Mouse (Mus musculus): Measurements from ENCODE around the gene Bend6. TPM values are rescaled to one million over a fixed set of nuclear protein-coding genes. Genes with fewer than 3 reads are reported as not detected.

Bend6 gene
- polyA plus RNA-seq, 1 experiment = 6.9 TPM

DNA sequence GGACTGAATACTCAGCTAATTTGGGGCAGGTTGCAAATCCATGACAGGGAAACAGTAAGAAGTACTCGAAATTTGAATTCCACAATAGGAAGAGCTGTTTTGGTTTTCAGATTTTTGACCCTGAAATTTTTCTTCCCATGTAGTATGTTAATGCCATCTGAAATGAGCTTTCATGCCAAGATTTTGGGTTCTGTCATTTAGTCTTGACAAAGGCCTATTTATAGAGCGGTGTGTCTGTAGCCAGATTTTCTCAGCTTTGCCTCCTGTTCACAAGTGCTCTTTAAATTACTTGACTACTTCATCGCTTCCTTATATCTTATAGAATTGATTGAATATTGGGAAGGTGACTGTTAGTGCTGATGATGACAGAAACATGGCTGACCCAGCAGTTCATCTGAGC is 28.3 kb upstream of the Bend6 start:
- TF ChIP-seq CTCF (IDR thresholded peaks at IDR 0.05; ENCODE audit: low read depth, low read length) (no peak), POLR2A (IDR thresholded peaks at IDR 0.05; ENCODE audit: insufficient read depth, low read length) (no peak), EP300 (IDR thresholded peaks at IDR 0.05; ENCODE audit: insufficient read depth, low read depth, low read length) (no peak)
- H3K9me3 ChIP-seq (replicated peaks; ENCODE audit: control insufficient read depth, insufficient read depth, low read length, poor library complexity, severe bottlenecking) = no peaks in the 10 kb centered on the region
- peaks cover 4% of the 10 kb centered on the region for H3K4me1 ChIP-seq (ENCODE audit: control insufficient read depth, insufficient read depth, low read length)
- H3K27me3 ChIP-seq (ENCODE audit: control insufficient read depth, insufficient read depth, low read length, poor library complexity, severe bottlenecking) = no peaks in the 10 kb centered on the region
- no peak overlapping the region for H3K4me3 ChIP-seq (ENCODE audit: low read depth, low read length)
- no peak overlapping the region for H3K9ac ChIP-seq (ENCODE audit: low read depth, poor library complexity, severe bottlenecking)
- 0 out of 2 replicates have a peak, but pooled peaks cover 3% of the 10 kb centered on the region for H3K36me3 ChIP-seq (ENCODE audit: control insufficient read depth, insufficient read depth, low read length, poor library complexity, severe bottlenecking)
- no peak overlapping the region for H3K27ac ChIP-seq (ENCODE audit: insufficient read depth, low read length)

DNA sequence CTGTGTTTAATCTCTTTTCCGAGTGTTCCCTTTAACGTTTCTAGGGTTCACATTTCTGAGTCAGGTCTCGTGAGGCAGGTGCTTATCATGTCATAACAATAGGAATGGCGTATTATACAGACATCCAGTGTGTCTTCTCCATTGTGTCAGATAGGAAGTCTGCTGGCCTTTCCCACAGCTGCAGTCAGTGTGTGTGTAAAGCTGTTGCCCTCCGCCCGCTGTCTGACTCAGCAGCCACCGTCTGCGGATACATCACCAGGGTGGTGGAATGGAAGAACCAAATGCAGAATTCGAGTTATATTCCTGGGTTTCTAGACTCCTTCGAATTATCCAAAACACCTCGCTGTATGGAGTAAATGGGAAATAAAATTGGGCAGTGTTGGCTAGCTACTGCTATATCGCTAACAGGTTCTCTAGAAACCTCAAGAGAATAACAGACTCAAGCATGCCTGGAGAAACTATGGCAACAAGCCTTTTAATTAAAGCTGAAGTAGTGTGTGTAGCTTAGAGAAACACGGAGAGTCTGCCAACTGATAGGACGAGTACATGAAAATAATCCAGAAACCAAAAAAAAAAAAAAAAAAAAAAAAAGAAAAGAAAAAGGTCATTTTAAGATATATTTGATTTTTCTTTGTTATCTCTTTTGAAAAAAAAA is 25.4 kb upstream of the Bend6 start:
- H3K4me3 ChIP-seq (ENCODE audit: low read depth, low read length) = no peak overlapping the region
- H3K27ac ChIP-seq (ENCODE audit: insufficient read depth, low read length) = no peak overlapping the region
- H3K9me3 ChIP-seq (replicated peaks; ENCODE audit: control insufficient read depth, insufficient read depth, low read length, poor library complexity, severe bottlenecking) = no peaks in the 10 kb centered on the region
- no peak for TF ChIP-seq CTCF (IDR thresholded peaks at IDR 0.05; ENCODE audit: low read depth, low read length)
- H3K36me3 ChIP-seq (ENCODE audit: control insufficient read depth, insufficient read depth, low read length, poor library complexity, severe bottlenecking) = peaks cover 8% of the 10 kb centered on the region; the same call in 1 of the 2 replicates
- no peaks in the 10 kb centered on the region for H3K27me3 ChIP-seq (ENCODE audit: control insufficient read depth, insufficient read depth, low read length, poor library complexity, severe bottlenecking)
- H3K9ac ChIP-seq (ENCODE audit: low read depth, poor library complexity, severe bottlenecking) = no peak overlapping the region
- H3K4me1 ChIP-seq (ENCODE audit: control insufficient read depth, insufficient read depth, low read length) = no peaks in the 10 kb centered on the region

DNA sequence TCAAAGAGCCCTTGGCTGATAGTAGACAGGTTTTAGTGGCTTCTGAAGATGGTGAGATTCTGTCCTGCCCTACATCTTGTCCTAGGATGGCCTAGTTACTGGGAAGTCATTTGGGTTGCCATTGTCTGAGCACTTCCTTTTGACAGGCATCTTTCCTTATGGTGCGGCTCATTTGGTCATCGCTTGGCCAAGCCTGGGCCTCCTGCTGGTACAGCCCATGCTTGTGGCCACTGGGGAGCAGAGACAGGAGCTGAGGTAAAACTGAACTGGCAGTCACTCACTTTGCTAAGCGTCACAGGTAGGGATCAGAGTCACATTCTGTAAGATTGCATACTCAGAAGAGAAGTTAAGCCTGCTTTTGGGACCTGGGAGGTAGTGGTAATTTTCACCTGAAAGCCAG is 24.6 kb upstream of the Bend6 start:
- Histone ChIP-seq H3K27me3 (ENCODE audit: control insufficient read depth, insufficient read depth, low read length, poor library complexity, severe bottlenecking) (no peaks in the 10 kb centered on the region), H3K9me3 (replicated peaks; ENCODE audit: control insufficient read depth, insufficient read depth, low read length, poor library complexity, severe bottlenecking) (no peaks in the 10 kb centered on the region), H3K36me3 (ENCODE audit: control insufficient read depth, insufficient read depth, low read length, poor library complexity, severe bottlenecking) (peaks cover 5% of the 10 kb centered on the region; the same call in 1 of the 2 replicates), H3K27ac (ENCODE audit: insufficient read depth, low read length) (no peak overlapping the region), H3K4me1 (ENCODE audit: control insufficient read depth, insufficient read depth, low read length) (no peaks in the 10 kb centered on the region), H3K4me3 (ENCODE audit: low read depth, low read length) (no peak overlapping the region), H3K9ac (ENCODE audit: low read depth, poor library complexity, severe bottlenecking) (no peak overlapping the region)
- TF ChIP-seq POLR2A (IDR thresholded peaks at IDR 0.05; ENCODE audit: insufficient read depth, low read length) = no peak
- no peak for TF ChIP-seq EP300 (IDR thresholded peaks at IDR 0.05; ENCODE audit: insufficient read depth, low read depth, low read length)
- no peak for TF ChIP-seq CTCF (IDR thresholded peaks at IDR 0.05; ENCODE audit: low read depth, low read length)

GRCm38 (mm10) chr1:33931791-33932190 is 24.2 kb upstream of the Bend6 start:
- Histone ChIP-seq H3K9ac (ENCODE audit: low read depth, poor library complexity, severe bottlenecking) (no peak overlapping the region), H3K4me3 (ENCODE audit: low read depth, low read length) (no peak overlapping the region), H3K27ac (ENCODE audit: insufficient read depth, low read length) (no peak overlapping the region), H3K36me3 (ENCODE audit: control insufficient read depth, insufficient read depth, low read length, poor library complexity, severe bottlenecking) (peaks cover 5% of the 10 kb centered on the region; the same call in 1 of the 2 replicates), H3K27me3 (ENCODE audit: control insufficient read depth, insufficient read depth, low read length, poor library complexity, severe bottlenecking) (no peaks in the 10 kb centered on the region), H3K9me3 (replicated peaks; ENCODE audit: control insufficient read depth, insufficient read depth, low read length, poor library complexity, severe bottlenecking) (no peaks in the 10 kb centered on the region), H3K4me1 (ENCODE audit: control insufficient read depth, insufficient read depth, low read length) (no peaks in the 10 kb centered on the region)
- TF ChIP-seq POLR2A (IDR thresholded peaks at IDR 0.05; ENCODE audit: insufficient read depth, low read length) = no peak
- no peak for TF ChIP-seq EP300 (IDR thresholded peaks at IDR 0.05; ENCODE audit: insufficient read depth, low read depth, low read length)
- TF ChIP-seq CTCF (IDR thresholded peaks at IDR 0.05; ENCODE audit: low read depth, low read length) = no peak

- Histone ChIP-seq H3K9ac (ENCODE audit: low read depth, poor library complexity, severe bottlenecking) (0 out of 2 replicates have a peak overlapping the region, but pooled peaks have one; percentile 45), H3K27me3 (ENCODE audit: control insufficient read depth, insufficient read depth, low read length, poor library complexity, severe bottlenecking) (no peaks in the 10 kb centered on the region), H3K4me3 (ENCODE audit: low read depth, low read length) (no peak overlapping the region), H3K4me1 (ENCODE audit: control insufficient read depth, insufficient read depth, low read length) (no peaks in the 10 kb centered on the region), H3K36me3 (ENCODE audit: control insufficient read depth, insufficient read depth, low read length, poor library complexity, severe bottlenecking) (peaks cover 5% of the 10 kb centered on the region; the same call in 1 of the 2 replicates), H3K9me3 (replicated peaks; ENCODE audit: control insufficient read depth, insufficient read depth, low read length, poor library complexity, severe bottlenecking) (no peaks in the 10 kb centered on the region), H3K27ac (ENCODE audit: insufficient read depth, low read length) (peak overlapping the region; percentile 76)
- no peak for TF ChIP-seq EP300 (IDR thresholded peaks at IDR 0.05; ENCODE audit: insufficient read depth, low read depth, low read length)
- no peak for TF ChIP-seq POLR2A (IDR thresholded peaks at IDR 0.05; ENCODE audit: insufficient read depth, low read length)
- TF ChIP-seq CTCF (IDR thresholded peaks at IDR 0.05; ENCODE audit: low read depth, low read length) = no peak
These were observed 19.9 kb upstream of the Bend6 start for GRCm38 (mm10) chr1:33927466-33927865.

- H3K4me3 ChIP-seq (ENCODE audit: low read depth, low read length) = no peak overlapping the region
- no peak for TF ChIP-seq POLR2A (IDR thresholded peaks at IDR 0.05; ENCODE audit: insufficient read depth, low read length)
- peak; percentile 93 for TF ChIP-seq EP300 (IDR thresholded peaks at IDR 0.05; ENCODE audit: insufficient read depth, low read depth, low read length)
- H3K36me3 ChIP-seq (ENCODE audit: control insufficient read depth, insufficient read depth, low read length, poor library complexity, severe bottlenecking) = peaks cover 5% of the 10 kb centered on the region; the same call in 1 of the 2 replicates
- H3K27ac ChIP-seq (ENCODE audit: insufficient read depth, low read length) = no peak overlapping the region; the same call in 1 of the 2 replicates
- no peaks in the 10 kb centered on the region for H3K9me3 ChIP-seq (replicated peaks; ENCODE audit: control insufficient read depth, insufficient read depth, low read length, poor library complexity, severe bottlenecking)
- no peaks in the 10 kb centered on the region for H3K4me1 ChIP-seq (ENCODE audit: control insufficient read depth, insufficient read depth, low read length)
- H3K27me3 ChIP-seq (ENCODE audit: control insufficient read depth, insufficient read depth, low read length, poor library complexity, severe bottlenecking) = no peaks in the 10 kb centered on the region
- no peak overlapping the region for H3K9ac ChIP-seq (ENCODE audit: low read depth, poor library complexity, severe bottlenecking)
These were observed 17.7 kb upstream of the Bend6 start for GRCm38 (mm10) chr1:33925283-33925682.
